Mouse (Mus musculus) heart, embryonic 16.5 days (tissue): ENCODE data around the gene Gdpd5. TPM values are rescaled to one million over a fixed set of nuclear protein-coding genes. Genes with fewer than 3 reads are reported as not detected.
A peak's percentile ranks its signal among the peaks of the same experiment; 100 is the strongest.

Source experiments
- ATAC-seq: fragments of 200-750 bp; cut with Nextera tagmentation; replicated peaks from 2 replicates; pipeline ENCODE4 v1.8.0; 2017; ENCODE audit warnings: moderate number of reproducible peaks; ENCODE audit not compliant: insufficient read depth, low FRiP score; ENCODE audit errors: extremely low read depth
- H3K27ac ChIP-seq: fragments of 300-500 bp; sonication (generic); 2 replicates; pipeline ENCODE4 v1.5.1; 2014; ENCODE audit warnings: mild to moderate bottlenecking, low read length, control low read depth, moderate library complexity
- H3K27me3 ChIP-seq: fragments of 300-500 bp; sonication (generic); 2 replicates; pipeline ENCODE4 v1.6.1; 2014; ENCODE audit warnings: low read length, mixed read lengths; ENCODE audit not compliant: control insufficient read depth, insufficient read depth
- H3K36me3 ChIP-seq: fragments of 300-500 bp; sonication (generic); 2 replicates; pipeline ENCODE4 v1.6.1; 2014; ENCODE audit not compliant: control insufficient read depth, insufficient read depth
- H3K4me1 ChIP-seq: fragments of 300-500 bp; sonication (generic); 2 replicates; pipeline ENCODE4 v1.6.1; 2014; ENCODE audit warnings: low read length, mixed read lengths; ENCODE audit not compliant: control insufficient read depth, insufficient read depth
- H3K4me2 ChIP-seq: fragments of 300-500 bp; sonication (generic); 2 replicates; pipeline ENCODE4 v1.6.1; 2014; ENCODE audit warnings: low read depth, mild to moderate bottlenecking, control low read depth, low read length
- H3K4me3 ChIP-seq: fragments of 300-500 bp; sonication (generic); 2 replicates; pipeline ENCODE4 v1.5.1; 2014; ENCODE audit warnings: mild to moderate bottlenecking, control low read depth, low read length
- H3K9ac ChIP-seq: fragments of 300-500 bp; sonication (generic); 2 replicates; pipeline ENCODE4 v1.6.1; 2014; ENCODE audit warnings: low read length, control low read depth
- H3K9me3 ChIP-seq: fragments of 300-500 bp; sonication (generic); replicated peaks from 2 replicates; pipeline ENCODE4 v1.6.1; 2016; ENCODE audit warnings: low read length; ENCODE audit not compliant: control insufficient read depth
- WGBS: fragments of 180-500 bp; shearing (Covaris S2); extraction: QIAGEN DNeasy Blood & Tissue Kit; methylation state at CpG from one replicate; pipeline ENCODE4 v1.1.7; 2014; 5-methylcytosine and 5-hydroxymethylcytosine counted together
- polyA plus RNA-seq: library from polyadenylated mRNA; unstranded; fragments of >200 nt; fragmentation: Nextera tagmentation; extraction: Ambion mirVana; gene quantifications from 2 replicates; pipeline ENCODE4 v1.2.1, GENCODE M21; 2015

Gdpd5 gene
- polyA plus RNA-seq, 1 experiment from 2014 or later, result 26.9 TPM

- Histone ChIP-seq H3K4me2 (no peak overlapping the region), H3K27ac (no peak overlapping the region), H3K4me3 (no peak overlapping the region), H3K4me1 (peaks cover 6% of the 10 kb centered on the region), H3K36me3 (no peaks in the 10 kb centered on the region), H3K9me3 (no peaks in the 10 kb centered on the region), H3K27me3 (no peaks in the 10 kb centered on the region), H3K9ac (no peak overlapping the region)
- WGBS, result 71% methylated on average over 4 of the region's 4 CpGs
- no peak for ATAC-seq
These were observed 72.8 kb downstream of the Gdpd5 start for GRCm38 (mm10) chr7:99454044-99454443.

GRCm38 (mm10) chr7:99458849-99459248 lies 77.6 kb downstream of the Gdpd5 start:
- Histone ChIP-seq H3K27ac (no peak overlapping the region), H3K4me2 (no peak overlapping the region), H3K36me3 (peaks cover 12% of the 10 kb centered on the region), H3K4me1 (no peaks in the 10 kb centered on the region), H3K27me3 (no peaks in the 10 kb centered on the region), H3K9ac (no peak overlapping the region), H3K9me3 (no peaks in the 10 kb centered on the region), H3K4me3 (no peak overlapping the region)
- WGBS, result 86% methylated on average over 8 of the region's 8 CpGs
- no peak for ATAC-seq

- Histone ChIP-seq H3K36me3 (peaks cover 12% of the 10 kb centered on the region), H3K27ac (no peak overlapping the region), H3K9ac (no peak overlapping the region), H3K4me1 (no peaks in the 10 kb centered on the region), H3K27me3 (no peaks in the 10 kb centered on the region), H3K4me2 (no peak overlapping the region), H3K4me3 (no peak overlapping the region), H3K9me3 (no peaks in the 10 kb centered on the region)
- no peak for ATAC-seq
- WGBS, result 87% methylated on average over 15 of the region's 15 CpGs
These were observed 78.9 kb downstream of the Gdpd5 start for GRCm38 (mm10) chr7:99459888-99460652.

GRCm38 (mm10) chr7:99463120-99463519 lies 81.9 kb downstream of the Gdpd5 start:
- Histone ChIP-seq H3K4me1 (peaks cover 24% of the 10 kb centered on the region), H3K27ac (no peak overlapping the region), H3K4me2 (no peak overlapping the region), H3K4me3 (no peak overlapping the region), H3K9ac (no peak overlapping the region), H3K9me3 (no peaks in the 10 kb centered on the region), H3K27me3 (no peaks in the 10 kb centered on the region), H3K36me3 (peaks cover 12% of the 10 kb centered on the region)
- WGBS, result 73% methylated on average over 2 of the region's 2 CpGs
- ATAC-seq, result no peak

- no peaks in the 10 kb centered on the region for H3K27me3 ChIP-seq
- H3K9me3 ChIP-seq, result no peaks in the 10 kb centered on the region
- H3K9ac ChIP-seq, result peak within 1 kb of the TSS; percentile 57; the same call in 1 of the 2 replicates
- 15% methylated on average over 8 of the region's 8 CpGs for WGBS
- no peak for ATAC-seq
- H3K4me2 ChIP-seq, result peak within 1 kb of the TSS; percentile 23; the same call in 1 of the 2 replicates
- peaks cover 31% of the 10 kb centered on the region for H3K4me1 ChIP-seq
- H3K36me3 ChIP-seq, result peaks cover under 1% of the 10 kb centered on the region; the same call in 1 of the 2 replicates
- H3K4me3 ChIP-seq, result no peak within 1 kb of the TSS
- no peak within 1 kb of the TSS for H3K27ac ChIP-seq
These were observed 84.6 kb downstream of the Gdpd5 start, which contains the start of gene Klhl35 for GRCm38 (mm10) chr7:99465811-99466210. Gene Klhl35, plus strand, starts transcription at chr7:99466004.

GRCm38 (mm10) chr7:99467916-99468282 lies 86.7 kb downstream of the Gdpd5 start:
- peak overlapping the region; percentile 76 for H3K9ac ChIP-seq
- peak; percentile 23 for ATAC-seq
- no peaks in the 10 kb centered on the region for H3K27me3 ChIP-seq
- peak overlapping the region; percentile 51 for H3K4me3 ChIP-seq
- no peaks in the 10 kb centered on the region for H3K9me3 ChIP-seq
- peak overlapping the region; percentile 72 for H3K4me2 ChIP-seq
- WGBS, result 15% methylated on average over 11 of the region's 11 CpGs
- peak overlapping the region; percentile 80 for H3K27ac ChIP-seq
- H3K4me1 ChIP-seq, result peaks cover 31% of the 10 kb centered on the region
- peaks cover 4% of the 10 kb centered on the region for H3K36me3 ChIP-seq

- no peaks in the 10 kb centered on the region for H3K9me3 ChIP-seq
- H3K27me3 ChIP-seq, result no peaks in the 10 kb centered on the region
- H3K27ac ChIP-seq, result peak overlapping the region; percentile 80
- H3K4me1 ChIP-seq, result peaks cover 31% of the 10 kb centered on the region
- H3K36me3 ChIP-seq, result peaks cover 10% of the 10 kb centered on the region
- 2% methylated on average over 116 of the region's 145 CpGs for WGBS
- peak overlapping the region; percentile 76 for H3K9ac ChIP-seq
- peak overlapping the region; percentile 51 for H3K4me3 ChIP-seq
- peak overlapping the region; percentile 72 for H3K4me2 ChIP-seq
- ATAC-seq, result peak; percentile 73
These were observed 87.3 kb downstream of the Gdpd5 start for GRCm38 (mm10) chr7:99468283-99469132.

- no peaks in the 10 kb centered on the region for H3K9me3 ChIP-seq
- 77% methylated on average over 17 of the region's 17 CpGs for WGBS
- peaks cover 12% of the 10 kb centered on the region for H3K36me3 ChIP-seq
- peaks cover 38% of the 10 kb centered on the region for H3K4me1 ChIP-seq
- no peak overlapping the region for H3K4me2 ChIP-seq
- peak overlapping the region; percentile 80 for H3K27ac ChIP-seq
- H3K4me3 ChIP-seq, result no peak overlapping the region
- ATAC-seq, result no peak
- H3K9ac ChIP-seq, result no peak overlapping the region
- H3K27me3 ChIP-seq, result no peaks in the 10 kb centered on the region
These were observed 88.6 kb downstream of the Gdpd5 start for GRCm38 (mm10) chr7:99469680-99470405.
